Mouse (Mus musculus) bone marrow macrophage, adult 2 months (primary cell): Measurements from ENCODE around the gene Sbk3.

Experiments
- CTCF ChIP-seq: IDR thresholded peaks from 2 replicates; pipeline ENCODE4 v1.5.1; 2012; ENCODE audit warnings: low read depth, mild to moderate bottlenecking, low read length, moderate library complexity
- POLR2A ChIP-seq: IDR thresholded peaks from 2 replicates; pipeline ENCODE4 v1.6.1; 2012; ENCODE audit warnings: mild to moderate bottlenecking, low read depth, low read length, borderline replicate concordance

GRCm38 (mm10) chr7:4999876-5000275, 28.9 kb upstream of the Sbk3 start:
- TF ChIP-seq CTCF (no peak), POLR2A (no peak)
